Mouse (Mus musculus) spleen, adult 12 weeks (tissue): ENCODE data around the gene Fv1.
A peak's percentile ranks its signal among the peaks of the same experiment; 100 is the strongest.

ENCODE experiments used
- DNase-seq: peaks from one replicate; pipeline ENCODE4 v3.0.0; 2022; ENCODE audit warnings: low spot score

Fv1 gene

DNA sequence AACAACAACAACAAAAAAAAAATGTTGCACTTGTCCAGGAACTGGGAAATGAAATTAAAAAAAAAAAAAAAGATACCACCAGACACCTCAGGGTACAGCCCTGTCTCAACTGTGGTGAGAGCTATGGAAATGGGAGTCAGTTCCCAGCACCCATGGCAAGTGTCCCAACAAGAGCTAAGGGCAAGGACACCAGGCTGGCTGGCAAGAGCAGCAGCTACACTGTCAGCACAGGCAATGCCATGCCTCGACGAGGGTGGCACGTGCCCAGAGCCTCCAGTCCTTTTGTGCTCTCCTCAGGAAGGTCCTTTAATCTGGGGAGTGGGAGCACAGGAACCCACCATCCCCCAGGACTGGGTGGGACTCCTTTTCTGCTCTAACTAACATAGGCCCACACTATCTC lies 15.4 kb downstream of the Fv1 start:
- no peak for DNase-seq

DNA sequence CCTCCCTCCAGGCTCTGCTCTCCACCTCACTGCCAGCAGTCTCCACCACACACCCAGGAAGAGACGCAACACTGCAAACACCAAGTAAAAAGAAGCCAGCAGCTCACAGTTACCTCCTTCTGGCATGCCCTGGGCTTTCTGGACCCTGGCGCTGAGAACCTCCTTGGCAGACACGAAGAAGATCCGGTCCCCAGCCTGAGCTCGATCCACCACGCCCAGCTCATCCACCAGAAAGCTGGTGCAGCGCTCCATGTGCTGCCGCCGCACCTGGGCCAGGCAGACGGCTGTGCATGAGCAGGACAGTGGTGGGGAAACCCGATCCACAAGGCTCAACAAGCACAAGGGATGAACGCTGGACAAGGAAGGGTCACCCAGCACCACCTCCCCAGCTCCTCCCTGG lies 17.4 kb downstream of the Fv1 start:
- DNase-seq, result no peak

DNA sequence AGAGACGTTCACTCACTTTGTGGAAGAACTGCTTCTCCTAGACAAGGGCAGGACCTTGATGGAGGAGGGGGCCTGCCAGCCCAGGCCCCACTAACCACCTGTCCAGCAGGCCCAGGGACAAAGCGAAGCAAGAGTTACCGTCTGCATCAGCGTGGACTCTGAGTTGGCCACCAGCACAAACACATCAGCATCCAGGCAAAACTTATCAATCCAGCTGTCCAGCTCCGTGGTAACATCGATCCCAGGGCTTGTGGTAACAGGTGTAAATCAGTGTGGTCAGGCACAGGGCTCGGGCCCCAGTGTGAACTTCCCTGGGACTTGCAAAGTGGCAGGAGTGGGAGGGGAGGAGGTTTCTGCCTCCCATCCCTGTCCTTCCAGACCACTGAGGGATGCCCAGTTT lies 18.5 kb downstream of the Fv1 start:
- DNase-seq, result no peak

DNA sequence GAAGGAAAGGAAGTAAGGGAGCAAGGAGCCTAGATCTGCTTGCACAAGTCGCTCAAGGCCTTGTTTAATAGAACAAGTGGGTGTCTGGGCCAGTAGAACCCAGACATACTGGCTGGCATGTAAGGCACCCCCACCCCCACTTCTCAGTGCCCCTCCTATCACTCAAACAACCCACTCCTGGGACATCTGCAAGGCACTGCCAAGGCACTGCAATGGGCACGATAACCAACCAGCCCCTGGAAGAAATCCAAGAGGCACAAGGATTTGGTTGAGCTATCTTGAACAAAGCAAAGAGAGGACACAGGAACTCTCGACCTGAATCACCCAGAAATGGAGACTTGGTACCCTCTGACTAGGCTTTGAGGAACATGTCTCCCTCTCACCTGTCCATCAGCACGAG lies 19.5 kb downstream of the Fv1 start:
- DNase-seq, result no peak

DNA sequence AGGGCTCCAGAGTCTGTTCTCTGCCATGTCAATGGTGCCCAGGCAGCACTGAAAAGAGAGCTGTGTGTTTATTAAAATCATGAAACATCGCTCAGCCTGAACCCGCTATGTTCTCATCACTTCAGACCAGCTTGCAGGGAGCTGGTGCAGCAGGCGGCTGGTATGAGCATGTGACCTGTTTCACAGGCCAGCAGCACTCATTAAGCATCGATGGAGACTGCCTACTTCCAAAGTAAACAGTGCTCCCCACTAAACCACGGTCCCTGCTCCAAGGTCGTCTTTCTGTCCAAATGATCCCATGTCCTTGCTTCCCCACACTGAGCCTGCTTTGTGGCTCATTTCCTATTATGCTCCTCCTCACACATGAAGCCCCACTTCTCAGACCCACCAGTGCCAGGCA lies 21.6 kb downstream of the Fv1 start:
- DNase-seq, result no peak

DNA sequence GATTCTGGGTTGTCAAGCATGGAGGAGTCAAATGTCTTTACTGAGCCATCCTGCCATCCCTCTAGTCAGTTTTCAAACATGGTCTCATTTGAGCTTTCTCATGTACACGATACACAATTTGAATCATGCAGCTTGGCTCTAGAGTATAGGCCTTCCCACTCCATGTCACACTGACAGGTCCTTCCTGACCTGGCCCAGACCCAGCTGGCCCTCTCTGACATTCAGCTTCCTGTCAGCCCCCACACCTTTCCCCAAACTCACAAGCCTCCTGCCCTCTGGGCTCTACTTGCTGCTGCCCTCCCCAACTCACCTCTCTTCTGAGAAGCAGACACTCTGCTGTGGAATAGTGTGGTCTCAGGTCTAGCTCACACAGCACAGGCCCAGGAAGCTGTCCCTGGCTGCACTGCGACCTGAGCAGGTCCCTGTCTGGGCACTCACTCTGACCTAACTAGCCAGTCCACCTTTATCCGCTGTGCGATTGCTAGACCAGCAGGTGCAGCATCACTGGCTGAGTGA lies 27.1 kb downstream of the Fv1 start:
- DNase-seq, result no peak

DNA sequence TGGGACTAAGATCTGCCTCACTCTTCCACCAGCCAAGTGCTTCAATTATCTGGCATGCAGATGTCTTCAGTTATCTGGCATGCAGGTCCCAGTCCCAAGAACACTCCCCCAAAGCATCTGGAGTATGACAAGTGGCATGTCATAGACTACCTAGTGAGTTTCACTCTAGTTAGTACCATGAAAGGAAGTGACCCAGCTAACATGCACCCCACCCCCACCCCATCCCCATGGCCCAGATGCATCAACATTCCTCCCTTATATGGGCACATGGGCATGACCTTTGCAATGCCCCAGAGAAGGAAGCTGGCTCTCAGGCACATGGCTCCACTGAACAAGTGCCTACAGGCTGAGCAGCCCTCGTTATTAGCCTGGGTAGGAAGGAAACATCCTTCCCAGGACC lies 27.6 kb downstream of the Fv1 start:
- no peak for DNase-seq

DNA sequence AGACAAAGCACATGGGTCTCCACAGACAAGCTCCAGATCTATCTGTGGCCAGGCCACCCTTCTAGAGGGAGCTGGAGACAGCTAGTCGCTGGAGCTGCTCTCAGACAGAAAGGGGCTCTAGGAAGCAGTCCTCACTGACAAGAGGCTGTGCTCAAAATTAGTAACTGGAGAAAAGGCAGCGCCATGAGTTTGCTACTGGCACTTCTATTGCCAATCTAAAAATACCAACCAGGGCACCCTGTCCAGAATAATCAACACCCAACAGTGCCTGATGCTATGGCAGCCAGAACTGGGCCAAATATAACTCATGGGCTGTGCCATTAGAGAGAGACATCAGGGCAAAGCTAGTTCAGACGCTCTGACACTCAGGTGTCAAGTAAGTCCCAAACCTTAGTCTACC lies 28.6 kb downstream of the Fv1 start:
- no peak for DNase-seq

DNA sequence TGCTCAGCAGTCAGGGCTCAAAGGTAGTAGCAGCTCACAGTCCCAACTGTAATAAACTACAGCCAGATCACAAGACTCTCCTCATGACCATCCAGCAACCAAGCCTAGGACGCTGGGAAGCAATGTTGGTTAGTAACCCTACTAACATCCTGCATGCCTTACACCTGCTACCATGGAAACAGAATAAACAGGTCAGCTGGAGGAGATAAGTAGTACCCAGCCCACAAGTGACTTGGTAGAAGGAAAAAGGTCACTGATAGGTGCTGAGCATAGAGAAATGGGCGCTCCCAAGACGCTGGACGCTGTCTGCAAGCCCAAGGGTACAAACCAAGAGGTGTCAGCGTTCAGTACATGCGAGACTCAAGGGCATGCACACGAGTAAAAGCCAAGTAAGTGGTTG lies 31.7 kb downstream of the Fv1 start:
- DNase-seq, result no peak

DNA sequence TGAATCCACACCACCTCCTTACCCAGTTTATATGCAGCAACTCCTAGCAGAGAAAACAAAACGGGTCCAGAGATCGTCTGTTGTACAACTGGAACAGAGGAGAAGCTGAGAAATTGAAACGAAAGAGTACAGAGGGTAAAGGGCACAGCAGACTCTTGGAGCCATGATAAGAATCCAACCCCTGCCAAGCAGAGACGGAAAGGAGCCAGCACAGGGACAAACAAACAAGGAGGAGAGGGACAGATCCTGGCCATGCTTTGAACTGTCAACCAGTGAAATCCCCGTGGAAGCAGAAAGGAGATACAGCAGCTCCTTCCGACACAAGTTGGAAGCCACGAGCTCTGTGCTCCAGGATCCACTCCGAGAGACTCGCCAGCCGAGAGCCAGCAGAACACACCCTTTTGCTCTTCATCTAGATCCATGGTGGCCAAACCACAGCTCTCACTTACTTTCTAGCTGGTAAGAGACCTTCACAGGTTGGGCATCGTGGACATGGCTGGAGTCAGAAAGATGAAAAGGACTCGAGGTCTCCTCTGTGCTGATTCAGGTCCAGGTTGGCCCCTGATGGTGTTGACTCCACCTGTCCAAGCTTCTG lies 34.2 kb downstream of the Fv1 start:
- no peak for DNase-seq

DNA sequence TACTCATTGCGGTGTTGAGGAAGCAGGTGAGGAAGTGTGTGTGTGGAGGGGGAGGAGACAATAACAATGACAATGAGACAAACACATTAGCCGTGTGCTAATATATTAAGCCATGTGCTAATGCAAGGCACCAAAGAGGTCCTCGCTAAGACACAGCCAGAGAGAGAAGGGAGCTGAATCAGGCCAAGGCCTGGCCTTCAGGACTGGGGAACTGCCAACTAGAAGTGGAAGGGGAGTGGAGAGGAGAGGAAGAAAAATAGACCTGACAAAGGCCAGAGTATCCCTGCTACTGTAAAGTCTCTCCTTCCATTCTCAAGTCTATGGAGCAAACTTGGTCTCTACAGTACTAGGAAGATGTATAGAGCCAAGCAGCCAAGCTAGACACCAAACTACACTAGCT lies 34.8 kb downstream of the Fv1 start:
- DNase-seq, result no peak

DNA sequence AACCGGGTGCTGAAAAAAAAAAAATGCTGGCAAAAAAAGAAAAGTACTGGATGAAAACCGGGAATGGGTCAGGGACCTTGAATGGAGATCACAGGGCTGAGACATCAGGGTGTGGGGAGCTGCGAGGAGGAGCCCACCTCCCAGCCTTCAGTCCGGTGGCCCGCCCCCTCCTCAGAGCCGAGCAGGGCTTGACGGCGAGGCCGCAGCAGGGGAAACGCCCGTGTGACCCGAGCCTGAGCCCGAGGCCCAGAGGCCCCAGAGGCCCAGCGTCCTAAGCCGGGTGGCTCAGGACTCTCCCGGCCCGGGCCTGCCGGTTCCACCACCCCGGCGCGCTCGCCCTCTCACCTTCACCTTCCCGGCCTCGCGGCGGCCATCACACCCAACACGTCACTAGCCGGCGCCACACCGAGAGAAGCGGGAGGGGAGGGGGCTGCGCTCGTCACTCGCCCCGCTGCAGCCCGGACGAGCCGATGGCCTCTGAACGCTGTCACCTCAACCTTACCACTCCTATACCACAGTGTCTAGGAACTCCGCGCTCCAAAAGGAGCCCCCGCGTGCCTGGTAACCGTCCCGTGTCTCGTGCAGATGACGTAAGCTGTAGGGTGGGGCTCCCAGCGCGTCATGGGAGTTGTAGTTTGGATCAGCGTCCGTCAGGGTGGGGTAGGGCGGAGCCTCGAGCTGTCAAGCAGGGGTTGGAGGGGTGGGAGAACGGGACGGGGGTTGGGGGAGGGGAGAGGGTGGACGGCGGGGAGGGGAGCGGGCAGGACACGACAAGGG lies 35.7 kb downstream of the Fv1 start, which contains the start of gene Mfn2:
Gene Mfn2 (minus strand): TSS at position 392 of the 777 bp plus-strand sequence.
- peak; percentile 85 for DNase-seq

DNA sequence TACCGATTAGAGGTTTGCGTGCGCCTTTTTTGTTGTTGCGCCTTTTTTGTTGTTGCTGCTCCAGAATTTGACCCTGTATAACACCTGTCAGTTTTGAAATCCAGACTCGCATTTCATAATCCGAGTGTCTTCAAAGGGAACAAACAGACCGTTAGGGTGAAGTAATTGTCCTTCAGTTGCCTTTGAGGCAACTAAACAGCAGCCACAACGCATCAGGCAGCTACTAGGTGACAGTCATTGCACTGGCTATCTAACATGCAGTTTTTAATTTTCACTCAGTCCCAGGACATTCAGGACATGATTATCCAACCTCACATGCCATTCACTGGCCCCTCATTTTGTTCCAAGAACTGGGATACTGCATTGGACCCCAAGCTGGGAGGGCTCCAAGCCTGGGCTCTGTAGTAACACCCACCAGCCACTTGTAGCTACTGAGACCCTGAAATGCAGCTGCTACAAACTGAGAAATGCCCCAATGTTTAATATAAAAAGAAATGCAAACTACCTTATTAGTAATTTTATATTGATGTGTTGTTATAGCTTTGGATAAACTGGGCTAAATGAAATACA lies 36.4 kb downstream of the Fv1 start:
- no peak for DNase-seq

DNA sequence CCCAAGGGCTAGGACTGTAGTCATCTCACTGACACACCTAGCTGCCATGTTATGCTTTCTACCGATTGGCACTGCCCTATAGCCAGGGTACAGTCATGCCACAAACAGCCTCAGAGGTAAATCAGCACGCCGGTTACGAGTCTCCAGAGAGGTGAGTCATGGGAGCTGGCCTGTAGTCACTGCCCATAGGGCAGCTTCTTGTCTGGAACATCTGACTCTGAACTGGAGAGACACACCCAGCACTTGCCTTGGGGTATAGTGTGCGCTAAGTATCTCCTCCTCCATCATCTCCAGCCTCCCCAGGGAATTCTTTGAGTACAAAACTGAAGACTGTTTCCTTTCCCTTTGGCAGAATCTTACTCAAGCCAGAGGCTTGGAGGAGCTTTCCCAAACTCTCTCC lies 37.5 kb downstream of the Fv1 start:
- DNase-seq, result no peak

DNA sequence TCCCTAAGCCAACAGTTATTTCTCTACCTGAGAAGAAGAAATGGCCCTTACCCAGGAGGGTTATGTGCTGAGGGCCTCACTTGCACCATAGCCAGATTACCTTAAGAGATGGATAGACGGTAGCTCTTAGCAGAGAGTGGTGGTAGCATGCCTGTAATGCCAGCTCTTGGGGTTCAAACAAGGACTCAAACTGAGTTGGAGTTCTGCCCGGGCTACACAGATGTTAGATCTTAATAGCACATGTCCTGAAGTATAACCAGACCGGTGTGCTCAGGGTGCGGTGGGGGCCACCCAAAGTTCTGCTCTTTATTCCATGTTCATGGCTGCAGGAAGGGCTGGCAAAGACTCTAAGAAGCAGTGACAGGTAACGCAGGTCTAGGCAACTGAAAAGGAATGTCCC lies 40.7 kb downstream of the Fv1 start:
- DNase-seq, result no peak

DNA sequence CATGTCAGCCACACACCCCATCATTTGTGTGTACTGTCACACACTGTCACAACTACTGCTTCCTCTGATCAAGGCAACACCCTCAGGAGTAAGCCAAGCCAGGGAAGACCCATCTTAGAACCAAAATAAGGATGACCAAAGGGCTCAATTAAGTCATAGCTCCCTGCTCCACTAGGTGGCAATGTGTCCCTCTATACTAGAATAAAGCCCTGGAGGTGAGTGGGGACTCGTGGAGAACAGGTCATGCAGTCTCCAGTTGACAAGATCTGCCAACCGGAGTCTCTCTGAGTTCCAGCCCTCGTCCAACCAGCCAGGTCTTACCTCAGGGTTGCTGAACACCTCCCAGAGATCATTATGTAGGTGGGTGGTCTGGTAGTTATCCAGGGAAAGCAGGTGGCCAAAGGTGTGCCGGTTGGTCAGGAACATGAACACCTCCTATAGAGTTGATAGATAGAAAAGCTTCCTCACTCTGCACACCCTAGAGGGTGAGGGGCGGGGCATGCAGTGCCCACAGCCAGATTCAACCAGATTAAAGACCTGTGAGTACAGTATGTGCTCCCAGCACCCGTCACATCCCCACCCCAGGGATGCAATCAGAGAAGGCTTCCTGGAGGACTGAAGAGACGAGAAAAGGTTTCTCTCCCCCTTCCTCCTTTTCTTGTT lies 49.8 kb downstream of the Fv1 start:
- DNase-seq, result no peak
